8 mouse cellular contexts compared by ENCODE assay signal in genomic region chr7:44501563-44502115, GRCm38 (mm10). TPM values are rescaled to one million over a fixed set of nuclear protein-coding genes. Genes with fewer than 3 reads are reported as not detected.
DNase-seq lines count a peak whose midpoint lies in the region; ATAC-seq and TF ChIP-seq lines count a peak whose summit lies in the region.

No protein-coding gene starts in this region.

- peak; percentile 67; the same call in 1 of the 2 replicates for TF ChIP-seq CTCF in embryonic fibroblast, embryonic 13.5 days (IDR thresholded peaks at IDR 0.05; ENCODE audit: borderline replicate concordance, insufficient read depth, low read length)
- peak; percentile 86 for TF ChIP-seq CTCF in hindbrain, postnatal 0 days (IDR thresholded peaks at IDR 0.05; ENCODE audit: low read depth)

- TF ChIP-seq POLR2A in embryonic fibroblast, embryonic 13.5 days (IDR thresholded peaks at IDR 0.05; ENCODE audit: low read depth, low read length), result no peak

- ATAC-seq in hindbrain, postnatal 0 days, result peak; percentile 74
- ATAC-seq in liver, embryonic 11.5 days (replicated peaks; ENCODE audit: low FRiP score), result no peak

- no peak overlapping the region for H3K4me2 ChIP-seq in hindbrain, postnatal 0 days (ENCODE audit: low read depth, low read length)
- no peak overlapping the region for H3K4me2 ChIP-seq in liver, embryonic 11.5 days

- 35% methylated on average over 5 of the region's 5 CpGs for WGBS in hindbrain, postnatal 0 days
- 28% methylated on average over 5 of the region's 5 CpGs for WGBS in liver, embryonic 11.5 days

- H3K27ac ChIP-seq in embryonic fibroblast, embryonic 13.5 days (ENCODE audit: insufficient read depth, low read length), result no peak overlapping the region
- no peak overlapping the region for H3K27ac ChIP-seq in hindbrain, postnatal 0 days
- no peak overlapping the region for H3K27ac ChIP-seq in liver, embryonic 11.5 days (ENCODE audit: low read depth, low read length)

- DNase-seq in ovary, postnatal 14 days (ENCODE audit: low spot score), result peak; percentile 64
- no peak for DNase-seq in ovary, postnatal 10 days (ENCODE audit: low spot score)
- peak; percentile 81 for DNase-seq in adrenal gland, postnatal 14 days
- DNase-seq in hindbrain, postnatal 0 days (ENCODE audit: low spot score), result peak; percentile 82
- peak; percentile 56 for DNase-seq in liver, embryonic 11.5 days (ENCODE audit: low spot score)
- DNase-seq in natural killer cell, adult 2 months (ENCODE audit: low spot score in 2 of 2), result peak; percentile 70 to 81
- peak; percentile 49 to 83 for DNase-seq in thymus, postnatal 10 days (ENCODE audit: low spot score in 2 of 2)

- H3K4me1 ChIP-seq in embryonic fibroblast, embryonic 13.5 days (ENCODE audit: control insufficient read depth, insufficient read depth, low read length), result no peaks in the 10 kb centered on the region
- H3K4me1 ChIP-seq in hindbrain, postnatal 0 days (ENCODE audit: insufficient read depth, low read length), result no peaks in the 10 kb centered on the region
- peaks cover 3% of the 10 kb centered on the region; the same call in 1 of the 2 replicates for H3K4me1 ChIP-seq in liver, embryonic 11.5 days (replicated peaks; ENCODE audit: control insufficient read depth, insufficient read depth, low read length)

- H3K27me3 ChIP-seq in hindbrain, postnatal 0 days (ENCODE audit: insufficient read depth, low read length), result no peaks in the 10 kb centered on the region
- peaks cover 6% of the 10 kb centered on the region; the same call in 1 of the 2 replicates for H3K27me3 ChIP-seq in liver, embryonic 11.5 days (replicated peaks; ENCODE audit: control insufficient read depth, insufficient read depth, low read length)

- H3K36me3 ChIP-seq in hindbrain, postnatal 0 days (ENCODE audit: insufficient read depth, low read length), result no peaks in the 10 kb centered on the region
- H3K36me3 ChIP-seq in liver, embryonic 11.5 days (ENCODE audit: control insufficient read depth, insufficient read depth, low read length), result no peaks in the 10 kb centered on the region

- no peak overlapping the region for H3K4me3 ChIP-seq in embryonic fibroblast, embryonic 13.5 days (ENCODE audit: insufficient read depth, low read length)
- no peak overlapping the region for H3K4me3 ChIP-seq in hindbrain, postnatal 0 days (ENCODE audit: low read length)
- no peak overlapping the region for H3K4me3 ChIP-seq in liver, embryonic 11.5 days (ENCODE audit: low read depth, low read length)

- no peaks in the 10 kb centered on the region for H3K9me3 ChIP-seq in hindbrain, postnatal 0 days (ENCODE audit: low read length)
- no peaks in the 10 kb centered on the region for H3K9me3 ChIP-seq in liver, embryonic 11.5 days (ENCODE audit: control insufficient read depth, low read length)

- no peak overlapping the region for H3K9ac ChIP-seq in hindbrain, postnatal 0 days (replicated peaks; ENCODE audit: low read length)
- no peak overlapping the region for H3K9ac ChIP-seq in liver, embryonic 11.5 days (ENCODE audit: low read depth, low read length)

RNA-seq across cellular contexts. Expression of gene Fam71e1, which starts 5.3 kb away (rescaled TPM):
- 7.8 and 10.9 TPM in 2 replicates for total RNA-seq in adrenal gland, postnatal 14 days (2021)
- polyA plus RNA-seq in embryonic fibroblast, embryonic 13.5 days (2011; ENCODE audit: insufficient read length, low read depth, missing spikeins), result 2.7 and 4.4 TPM in 2 replicates
- total RNA-seq in hindbrain, postnatal 0 days (2014; rRNA removed), result 19.7 and 19.8 TPM in 2 replicates
- 26.7 and 31.9 TPM in 2 replicates for polyA plus RNA-seq in hindbrain, postnatal 0 days (2015; fragmentation: Nextera tagmentation; extraction: Ambion mirVana)
- polyA plus RNA-seq in liver, embryonic 11.5 days (2014; fragmentation: Nextera tagmentation; extraction: Ambion mirVana), result 4.7 and 5.9 TPM in 2 replicates

RNA-seq across cellular contexts. Expression of gene Emc10, which starts 5.3 kb away (rescaled TPM):
- 81.5 and 85.9 TPM in 2 replicates for total RNA-seq in adrenal gland, postnatal 14 days (2021)
- 100 and 111 TPM in 2 replicates for polyA plus RNA-seq in embryonic fibroblast, embryonic 13.5 days (2011; ENCODE audit: insufficient read length, low read depth, missing spikeins)
- total RNA-seq in hindbrain, postnatal 0 days (2014; rRNA removed), result 311 and 319 TPM in 2 replicates
- 138 and 152 TPM in 2 replicates for polyA plus RNA-seq in hindbrain, postnatal 0 days (2015; fragmentation: Nextera tagmentation; extraction: Ambion mirVana)
- 72.8 and 75.2 TPM in 2 replicates for polyA plus RNA-seq in liver, embryonic 11.5 days (2014; fragmentation: Nextera tagmentation; extraction: Ambion mirVana)

RNA-seq across cellular contexts. Expression of gene Mybpc2, which starts 22.8 kb away (rescaled TPM):
- total RNA-seq in adrenal gland, postnatal 14 days (2021), result 0.26 and 0.38 TPM in 2 replicates
- not detected in 2 replicates for polyA plus RNA-seq in embryonic fibroblast, embryonic 13.5 days (2011; ENCODE audit: insufficient read length, low read depth, missing spikeins)
- total RNA-seq in hindbrain, postnatal 0 days (2014; rRNA removed), result 0.14 and 0.47 TPM in 2 replicates
- polyA plus RNA-seq in hindbrain, postnatal 0 days (2015; fragmentation: Nextera tagmentation; extraction: Ambion mirVana), result 0.19 and 0.25 TPM in 2 replicates
- not detected in 2 replicates for polyA plus RNA-seq in liver, embryonic 11.5 days (2014; fragmentation: Nextera tagmentation; extraction: Ambion mirVana)

RNA-seq across cellular contexts. Expression of gene Spib, which starts 30.2 kb away (rescaled TPM):
- total RNA-seq in adrenal gland, postnatal 14 days (2021), result 3.4 and 15.4 TPM in 2 replicates
- not detected in 2 replicates for polyA plus RNA-seq in embryonic fibroblast, embryonic 13.5 days (2011; ENCODE audit: insufficient read length, low read depth, missing spikeins)
- total RNA-seq in hindbrain, postnatal 0 days (2014; rRNA removed), result 0.05 TPM in 1 of 2 replicates, not detected in the other
- 0.06 TPM in 1 of 2 replicates, not detected in the other for polyA plus RNA-seq in hindbrain, postnatal 0 days (2015; fragmentation: Nextera tagmentation; extraction: Ambion mirVana)
- 0.05 TPM in 1 of 2 replicates, not detected in the other for polyA plus RNA-seq in liver, embryonic 11.5 days (2014; fragmentation: Nextera tagmentation; extraction: Ambion mirVana)

RNA-seq across cellular contexts. Expression of gene Josd2, which starts 33.9 kb away (rescaled TPM):
- total RNA-seq in adrenal gland, postnatal 14 days (2021), result 45.9 and 51.2 TPM in 2 replicates
- 53.0 and 53.9 TPM in 2 replicates for polyA plus RNA-seq in embryonic fibroblast, embryonic 13.5 days (2011; ENCODE audit: insufficient read length, low read depth, missing spikeins)
- 32.7 and 44.5 TPM in 2 replicates for total RNA-seq in hindbrain, postnatal 0 days (2014; rRNA removed)
- 28.3 and 32.7 TPM in 2 replicates for polyA plus RNA-seq in hindbrain, postnatal 0 days (2015; fragmentation: Nextera tagmentation; extraction: Ambion mirVana)
- polyA plus RNA-seq in liver, embryonic 11.5 days (2014; fragmentation: Nextera tagmentation; extraction: Ambion mirVana), result 145 and 146 TPM in 2 replicates
